Mouse (Mus musculus) embryonic fibroblast, embryonic 13.5 days (primary cell): ENCODE data around the gene Crybb3. TPM values are rescaled to one million over a fixed set of nuclear protein-coding genes. Genes with fewer than 3 reads are reported as not detected.

Experiments used
- H3K27ac ChIP-seq: 2 replicates; pipeline ENCODE4 v1.5.1; 2012; ENCODE audit warnings: low read length, control low read depth, inconsistent platforms; ENCODE audit not compliant: insufficient read depth
- H3K4me1 ChIP-seq: 2 replicates; pipeline ENCODE4 v1.6.1; 2011; ENCODE audit warnings: low read length; ENCODE audit not compliant: control insufficient read depth, insufficient read depth
- H3K4me3 ChIP-seq: 2 replicates; pipeline ENCODE4 v1.5.1; 2011; ENCODE audit warnings: mild to moderate bottlenecking, control low read depth, low read length; ENCODE audit not compliant: insufficient read depth
- CTCF ChIP-seq: IDR thresholded peaks from 2 replicates; pipeline ENCODE4 v1.5.1; 2011; ENCODE audit warnings: mild to moderate bottlenecking, control low read depth, low read length, moderate library complexity, borderline replicate concordance; ENCODE audit not compliant: insufficient read depth
- POLR2A ChIP-seq: IDR thresholded peaks from 2 replicates; pipeline ENCODE4 v1.6.1; 2011; ENCODE audit warnings: low read depth, mild to moderate bottlenecking, control low read depth, low read length, moderate library complexity
- polyA plus RNA-seq: library from polyadenylated mRNA; stranded (reverse); fragments of >200 nt; gene quantifications from 2 replicates; pipeline ENCODE4 v1.2.4, GENCODE M21; 2011; ENCODE audit warnings: low read depth; ENCODE audit not compliant: missing spikeins, insufficient read length

Crybb3 gene
- polyA plus RNA-seq, result 1.3 TPM in 1 of 2 replicates, not detected in the other

DNA sequence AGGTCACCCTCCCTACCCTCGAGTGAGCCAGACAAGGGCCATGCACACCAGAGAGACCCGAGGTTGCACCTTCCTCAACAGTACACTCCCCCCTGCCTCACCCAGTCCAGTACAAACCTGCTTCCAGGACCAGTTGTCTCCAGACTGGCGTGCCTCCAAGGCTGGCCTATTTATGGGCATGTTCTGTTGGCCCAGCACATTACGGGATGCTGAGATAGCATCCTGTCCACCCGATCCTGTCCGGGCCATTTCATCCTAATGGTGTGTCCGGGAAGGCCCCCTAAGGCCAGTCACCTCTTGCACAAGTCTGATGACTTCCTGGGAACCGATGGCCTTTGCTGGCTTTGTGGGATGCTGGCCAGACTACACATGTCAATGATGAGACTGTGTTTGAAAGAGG lies at the start of gene Crybb3:
Crybb3 (minus strand) TSS at position 146 of the 400 bp plus-strand sequence.
- Histone ChIP-seq H3K4me1 (no peaks in the 10 kb centered on the region), H3K27ac (no peak within 1 kb of the TSS), H3K4me3 (no peak within 1 kb of the TSS)
- TF ChIP-seq CTCF, result no peak
- no peak for TF ChIP-seq POLR2A

DNA sequence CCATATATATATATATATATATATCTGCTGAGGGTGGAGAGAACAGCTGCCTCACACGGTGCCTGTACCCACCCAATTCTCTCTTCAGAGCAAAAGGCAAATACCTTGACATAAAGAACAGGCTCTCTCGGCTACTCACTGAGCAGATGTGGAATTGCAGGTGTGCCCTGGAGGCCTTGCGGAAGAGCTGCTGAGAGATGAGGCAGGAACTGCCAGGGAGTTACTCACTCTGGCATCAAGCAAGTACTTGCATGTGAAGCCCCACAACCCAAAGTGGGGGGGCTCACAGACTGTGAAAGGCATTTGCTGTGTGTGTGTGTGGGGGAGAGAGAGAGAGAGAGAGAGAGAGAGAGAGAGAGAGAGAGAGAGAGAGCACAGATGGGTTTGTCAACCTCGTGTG lies 47.0 kb upstream of the Crybb3 start:
- Histone ChIP-seq H3K27ac (no peak overlapping the region), H3K4me1 (no peaks in the 10 kb centered on the region), H3K4me3 (no peak overlapping the region)
- no peak for TF ChIP-seq POLR2A
- no peak for TF ChIP-seq CTCF

DNA sequence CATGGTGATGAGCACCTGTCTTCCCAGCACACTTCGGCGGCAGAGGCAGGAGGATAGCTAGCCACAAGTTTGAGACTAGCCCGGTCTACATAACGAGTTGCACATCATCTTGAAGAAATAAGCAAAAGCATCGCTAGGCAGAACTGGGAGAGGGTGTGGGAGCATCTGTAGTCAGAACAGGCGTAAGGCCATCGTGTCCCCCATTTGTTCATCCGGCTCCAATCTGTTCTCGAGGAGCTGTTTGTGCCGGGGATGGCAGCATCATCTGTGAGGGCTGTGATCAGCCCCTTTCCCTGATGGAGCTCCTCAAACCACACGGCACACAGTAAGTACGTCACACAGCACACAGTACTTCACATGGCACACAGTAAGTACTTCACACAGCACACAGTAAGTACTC lies 45.1 kb upstream of the Crybb3 start:
- Histone ChIP-seq H3K4me3 (no peak overlapping the region), H3K4me1 (peaks cover 2% of the 10 kb centered on the region; the same call in 1 of the 2 replicates), H3K27ac (no peak overlapping the region)
- TF ChIP-seq POLR2A (no peak), CTCF (no peak)

DNA sequence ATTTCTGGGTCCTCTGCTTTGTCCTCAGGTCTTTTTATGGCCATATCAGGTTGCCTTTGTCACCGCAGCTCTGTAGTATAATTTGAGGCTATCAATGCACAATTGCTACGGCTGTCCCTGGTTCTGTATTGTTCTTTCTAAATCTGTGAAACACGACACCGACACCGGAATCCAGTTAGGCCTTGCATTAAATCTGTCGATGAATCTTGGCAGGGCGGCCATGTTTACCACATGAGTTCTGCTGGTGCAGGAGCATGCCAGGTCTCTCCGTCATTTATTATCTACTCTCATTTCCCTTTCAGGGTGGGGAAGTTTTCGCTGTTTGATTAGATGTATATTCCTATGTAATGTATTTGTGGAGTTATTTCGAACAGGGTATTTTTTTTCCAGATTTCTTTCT lies 42.3 kb upstream of the Crybb3 start:
- TF ChIP-seq POLR2A, result no peak
- no peak for TF ChIP-seq CTCF
- no peak overlapping the region for H3K27ac ChIP-seq
- H3K4me3 ChIP-seq, result no peak overlapping the region
- peaks cover 2% of the 10 kb centered on the region; the same call in 1 of the 2 replicates for H3K4me1 ChIP-seq

DNA sequence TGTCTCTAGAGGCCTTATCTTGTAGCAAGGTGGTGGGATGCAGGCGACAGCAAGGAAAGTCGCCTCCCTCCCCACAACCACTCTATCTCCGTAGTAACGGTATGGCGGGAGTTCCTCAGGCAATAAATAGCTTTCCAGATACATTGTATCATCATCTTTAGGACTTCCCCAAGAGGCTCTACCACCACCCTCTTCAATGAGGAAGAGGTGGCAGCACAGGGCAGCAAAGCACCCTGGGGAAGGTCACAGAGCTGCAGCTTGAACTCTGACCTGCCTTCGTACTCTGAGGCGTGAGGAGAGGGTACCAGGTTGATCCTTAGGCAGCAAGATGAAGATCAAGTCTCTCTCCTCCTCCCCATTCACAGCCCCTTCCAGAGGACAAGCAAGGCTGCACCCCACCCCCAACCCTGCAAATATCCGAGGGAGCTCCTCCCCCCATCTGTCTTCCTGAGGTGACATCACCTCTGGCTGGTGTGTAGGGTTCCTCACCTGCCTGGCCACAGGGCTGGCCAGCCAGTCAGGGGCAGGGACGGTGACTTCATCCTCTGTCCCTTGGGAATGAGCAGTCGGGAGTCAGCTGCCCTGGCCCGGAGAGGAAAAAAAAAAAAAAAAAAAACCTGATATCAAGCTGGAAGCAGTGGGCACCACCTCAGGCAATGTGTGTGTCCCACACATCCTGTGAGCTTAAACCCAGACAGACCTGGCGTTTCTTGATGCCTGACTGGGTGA lies 41.1 kb upstream of the Crybb3 start:
- Histone ChIP-seq H3K27ac (no peak overlapping the region), H3K4me3 (no peak overlapping the region), H3K4me1 (peaks cover 2% of the 10 kb centered on the region; the same call in 1 of the 2 replicates)
- TF ChIP-seq CTCF (no peak), POLR2A (no peak)

DNA sequence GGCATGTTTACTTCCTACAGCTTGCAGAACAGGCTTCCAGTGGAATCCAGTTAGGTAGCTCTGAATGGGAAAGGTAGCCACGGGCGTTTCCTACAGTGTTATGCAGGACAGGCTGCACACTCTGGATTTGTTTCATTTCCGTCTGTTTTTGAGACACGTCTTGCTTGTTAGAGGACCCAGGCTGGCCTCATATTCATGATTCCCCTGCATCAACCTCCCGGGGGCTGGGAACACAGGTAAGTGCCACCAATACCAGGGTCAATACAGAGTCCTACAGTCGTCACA lies 40.1 kb upstream of the Crybb3 start:
- H3K4me3 ChIP-seq, result no peak overlapping the region
- no peak for TF ChIP-seq POLR2A
- peaks cover 2% of the 10 kb centered on the region; the same call in 1 of the 2 replicates for H3K4me1 ChIP-seq
- no peak overlapping the region for H3K27ac ChIP-seq

DNA sequence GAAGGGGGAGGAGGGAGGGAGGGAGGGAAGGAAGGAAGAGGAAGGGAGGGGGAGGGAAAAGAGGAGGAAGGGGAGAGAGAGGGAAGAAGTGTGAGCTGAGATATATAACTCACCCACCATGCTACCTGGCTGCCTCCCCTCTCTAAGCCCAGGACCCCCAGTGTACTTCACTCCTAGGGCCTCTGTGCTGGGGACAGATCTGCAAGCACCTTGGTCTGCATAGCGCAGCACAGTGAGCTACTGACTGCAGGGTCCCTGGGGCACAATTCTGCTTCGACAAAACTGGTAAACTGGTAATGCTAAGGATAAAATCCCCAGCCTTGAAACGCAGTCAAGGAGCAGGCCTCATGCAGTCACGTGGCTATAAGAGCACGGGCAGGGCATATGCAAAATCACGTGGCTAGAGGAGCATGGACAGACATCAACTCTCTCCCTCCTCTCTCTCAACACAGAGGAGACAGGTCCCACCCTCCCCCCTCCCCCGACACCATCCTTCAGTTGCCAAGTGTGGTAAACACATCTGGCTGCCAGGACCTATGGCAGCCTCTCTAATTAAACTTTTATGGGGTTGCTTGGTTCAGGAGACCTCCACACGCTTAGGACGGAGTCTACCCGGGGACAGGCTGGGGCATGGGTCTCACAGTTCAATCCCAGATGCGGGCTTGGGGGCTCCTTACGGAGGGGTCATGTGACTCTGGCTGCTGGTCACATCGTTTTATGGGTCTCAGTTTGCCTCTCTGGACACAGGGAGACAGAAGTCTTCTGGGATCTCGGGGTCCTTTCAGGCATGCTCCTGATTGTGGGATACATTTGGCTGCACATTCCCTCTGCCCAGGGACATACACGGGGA lies 39.6 kb upstream of the Crybb3 start:
- no peak overlapping the region for H3K27ac ChIP-seq
- no peak for TF ChIP-seq CTCF
- no peak for TF ChIP-seq POLR2A
- no peak overlapping the region for H3K4me3 ChIP-seq
- H3K4me1 ChIP-seq, result peaks cover 2% of the 10 kb centered on the region; the same call in 1 of the 2 replicates

DNA sequence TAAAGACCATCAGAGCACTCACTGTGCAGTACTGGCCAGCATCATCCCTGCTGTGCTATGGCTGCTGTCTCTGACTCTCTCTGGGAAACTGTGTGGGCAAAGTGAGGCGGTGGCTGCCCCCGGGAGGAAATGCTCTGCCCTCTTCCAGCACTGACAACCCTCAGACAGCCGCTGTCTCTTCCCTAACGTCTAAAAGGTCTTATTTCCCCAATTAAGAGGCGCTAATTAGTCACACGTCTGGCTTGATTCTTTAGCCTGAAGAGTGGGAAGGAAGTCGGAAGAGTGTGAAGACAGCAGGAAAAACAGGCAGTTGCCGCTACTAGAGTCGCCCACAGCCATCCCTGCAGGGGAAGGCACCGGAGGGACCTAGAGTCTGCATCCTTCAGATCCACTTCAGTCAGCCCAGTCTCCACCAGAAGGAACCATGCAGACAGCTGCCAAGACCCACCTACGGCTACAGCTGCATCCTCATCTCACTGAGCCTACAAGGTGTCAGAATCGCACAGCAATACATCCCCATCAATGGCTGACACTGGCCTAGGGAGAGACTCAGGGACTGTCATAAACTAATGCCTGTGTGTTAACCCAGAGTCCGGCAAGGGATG lies 38.6 kb upstream of the Crybb3 start:
- no peak overlapping the region for H3K27ac ChIP-seq
- H3K4me1 ChIP-seq, result peaks cover 2% of the 10 kb centered on the region; the same call in 1 of the 2 replicates
- TF ChIP-seq CTCF, result no peak
- TF ChIP-seq POLR2A, result no peak
- no peak overlapping the region for H3K4me3 ChIP-seq

DNA sequence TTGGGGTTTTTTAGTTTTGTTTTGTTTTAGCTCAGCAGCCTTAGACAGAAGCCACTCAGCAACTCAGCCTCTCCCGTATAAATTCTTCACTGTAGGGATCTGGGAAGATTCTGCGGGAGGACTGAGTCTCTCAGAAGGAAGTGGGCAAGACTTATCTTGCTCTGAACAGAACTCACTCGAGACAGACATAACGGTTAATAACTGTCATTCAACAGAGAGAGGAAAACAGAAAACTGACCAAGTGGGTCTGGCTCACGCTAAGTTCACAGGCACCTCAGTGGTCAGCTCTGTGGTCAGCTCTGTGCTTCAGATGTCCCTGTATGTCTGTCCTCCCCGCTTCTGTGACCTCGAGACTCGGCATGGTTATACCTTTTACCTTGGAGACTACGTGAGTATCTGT lies 37.9 kb upstream of the Crybb3 start:
- Histone ChIP-seq H3K27ac (no peak overlapping the region), H3K4me3 (no peak overlapping the region), H3K4me1 (peaks cover 2% of the 10 kb centered on the region; the same call in 1 of the 2 replicates)
- TF ChIP-seq CTCF, result no peak
- no peak for TF ChIP-seq POLR2A

DNA sequence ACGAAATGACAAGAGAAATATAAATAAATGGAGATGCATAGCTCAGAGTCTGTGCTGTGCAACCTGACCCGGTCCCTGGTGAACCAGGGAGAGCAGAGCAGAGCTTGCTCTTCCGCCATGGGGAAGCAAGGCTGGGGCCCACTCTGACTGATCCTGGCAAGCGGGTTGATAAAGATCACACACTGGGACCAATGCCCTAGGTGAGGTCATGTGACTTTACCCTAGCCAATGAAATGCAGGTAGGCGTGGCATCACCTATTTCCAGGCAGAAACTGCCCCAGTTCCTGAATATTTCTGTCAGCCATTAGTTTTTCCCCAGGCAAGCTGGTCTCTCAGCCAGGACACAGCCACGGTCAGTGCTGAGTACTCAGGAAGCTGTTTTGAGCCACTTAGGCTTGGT lies 37.3 kb upstream of the Crybb3 start:
- Histone ChIP-seq H3K4me1 (peaks cover 2% of the 10 kb centered on the region; the same call in 1 of the 2 replicates), H3K4me3 (no peak overlapping the region), H3K27ac (no peak overlapping the region)
- TF ChIP-seq POLR2A, result no peak
- no peak for TF ChIP-seq CTCF
